Mouse (Mus musculus) liver, embryonic 14.5 days (tissue): ENCODE results near the gene Fam160b1. TPM values are rescaled to one million over a fixed set of nuclear protein-coding genes. Genes with fewer than 3 reads are reported as not detected.

ENCODE experiments used
- ATAC-seq: fragments of 200-750 bp; cut with Nextera tagmentation; 2 replicates; pipeline ENCODE4 v1.8.0; 2017; ENCODE audit warnings: moderate number of reproducible peaks, mild to moderate bottlenecking, moderate library complexity; ENCODE audit not compliant: insufficient read depth
- DNase-seq, 3 experiments: peaks; one replicate each; pipeline ENCODE4 v3.0.0-alpha.2; 2012 to 2013; ENCODE audit warnings: low read depth in 3 of 3, low spot score in 3 of 3
- H3K27ac ChIP-seq: fragments of 300-500 bp; sonication (generic); 2 replicates; pipeline ENCODE4 v1.5.1; 2014; ENCODE audit warnings: moderate library complexity, mild to moderate bottlenecking, control low read depth, inconsistent platforms
- H3K27me3 ChIP-seq: fragments of 300-500 bp; sonication (generic); 2 replicates; pipeline ENCODE4 v1.6.1; 2014; ENCODE audit warnings: mild to moderate bottlenecking, low read length, moderate library complexity; ENCODE audit not compliant: control insufficient read depth, insufficient read depth
- H3K36me3 ChIP-seq: fragments of 300-500 bp; sonication (generic); replicated peaks from 2 replicates; pipeline ENCODE4 v1.6.1; 2014; ENCODE audit warnings: low read depth; ENCODE audit not compliant: control insufficient read depth, insufficient read depth
- H3K4me1 ChIP-seq, 2 experiments: fragments of 200-500 bp in 1 of 2; fragments of 300-500 bp in 1 of 2; sonication (generic) in 1 of 2; replicated peaks; 2 replicates each; pipeline ENCODE4 v1.6.1; 2012 to 2014; ENCODE audit warnings: antibody characterized with exemption in 1 of 2, inconsistent platforms in 1 of 2, low read length in 1 of 2; ENCODE audit not compliant: control insufficient read depth in 2 of 2, insufficient read depth in 2 of 2
- H3K4me2 ChIP-seq: fragments of 300-500 bp; sonication (generic); 2 replicates; pipeline ENCODE4 v1.6.1; 2014; ENCODE audit warnings: low read depth, mild to moderate bottlenecking, control low read depth, moderate library complexity
- H3K4me3 ChIP-seq, 2 experiments: fragments of 200-500 bp in 1 of 2; fragments of 300-500 bp in 1 of 2; sonication (generic) in 1 of 2; 2 replicates each; pipeline ENCODE4 v1.5.1; 2012 to 2014; ENCODE audit warnings: low read depth in 2 of 2, low read length in 2 of 2, mild to moderate bottlenecking in 2 of 2, control low read depth in 1 of 2, inconsistent platforms in 1 of 2, moderate library complexity in 1 of 2; ENCODE audit not compliant: insufficient read depth in 1 of 2
- H3K9ac ChIP-seq: fragments of 300-500 bp; sonication (generic); replicated peaks from 2 replicates; pipeline ENCODE4 v1.6.1; 2014; ENCODE audit warnings: mild to moderate bottlenecking, control low read depth, moderate library complexity
- H3K9me3 ChIP-seq: fragments of 300-500 bp; sonication (generic); 2 replicates; pipeline ENCODE4 v1.6.1; 2016; ENCODE audit warnings: low read length, mixed read lengths; ENCODE audit not compliant: control insufficient read depth
- CTCF ChIP-seq: IDR thresholded peaks from 2 replicates; pipeline ENCODE4 v1.5.1; 2016; ENCODE audit warnings: antibody characterized with exemption, low read depth, control low read depth
- EP300 ChIP-seq: IDR thresholded peaks from 2 replicates; pipeline ENCODE4 v1.6.1; 2016; ENCODE audit warnings: antibody characterized with exemption, low read depth
- WGBS: fragments of 180-500 bp; shearing (Covaris S2); extraction: QIAGEN DNeasy Blood & Tissue Kit; methylation state at CpG from one replicate; pipeline ENCODE4 v1.1.7; 2014; ENCODE audit not compliant: insufficient replicate concordance; 5-methylcytosine and 5-hydroxymethylcytosine counted together
- polyA plus RNA-seq, 2 experiments: library from polyadenylated mRNA; depleted of rRNA in 1 of 2; stranded (reverse) in 1 of 2; unstranded in 1 of 2; fragments of >200 nt; fragmentation: Nextera tagmentation in 1 of 2; extraction: Ambion mirVana in 1 of 2; gene quantifications; 2 replicates each; pipeline versions ENCODE4 v1.2.1 to v1.2.3; 2012 to 2014

Gene Fam160b1
- polyA plus RNA-seq, 2 experiments, result 5.1 to 5.4 TPM

- no peaks in the 10 kb centered on the region for H3K4me1 ChIP-seq
- TF ChIP-seq EP300, result no peak
- no peak for TF ChIP-seq CTCF
- H3K9me3 ChIP-seq, result no peaks in the 10 kb centered on the region
- no peak overlapping the region for H3K9ac ChIP-seq
- DNase-seq (no peak), ATAC-seq (no peak)
- no peaks in the 10 kb centered on the region for H3K27me3 ChIP-seq
- H3K36me3 ChIP-seq, result no peaks in the 10 kb centered on the region
- no peak overlapping the region for H3K4me3 ChIP-seq
- no peak overlapping the region for H3K4me2 ChIP-seq
- H3K27ac ChIP-seq, result no peak overlapping the region
- 59% methylated on average over 11 of the region's 11 CpGs for WGBS
Observed at GRCm38 (mm10) chr19:57330309-57330708, 30.2 kb upstream of the Fam160b1 start.

GRCm38 (mm10) chr19:57331237-57331636 lies 29.2 kb upstream of the Fam160b1 start:
- no peak overlapping the region for H3K9ac ChIP-seq
- H3K4me2 ChIP-seq, result no peak overlapping the region
- H3K9me3 ChIP-seq, result no peaks in the 10 kb centered on the region
- ATAC-seq (no peak), DNase-seq (no peak)
- 64% methylated on average over 6 of the region's 6 CpGs for WGBS
- no peaks in the 10 kb centered on the region for H3K4me1 ChIP-seq
- H3K4me3 ChIP-seq, result no peak overlapping the region
- TF ChIP-seq EP300 (no peak), CTCF (no peak)
- H3K36me3 ChIP-seq, result no peaks in the 10 kb centered on the region
- H3K27me3 ChIP-seq, result no peaks in the 10 kb centered on the region
- H3K27ac ChIP-seq, result no peak overlapping the region

DNA sequence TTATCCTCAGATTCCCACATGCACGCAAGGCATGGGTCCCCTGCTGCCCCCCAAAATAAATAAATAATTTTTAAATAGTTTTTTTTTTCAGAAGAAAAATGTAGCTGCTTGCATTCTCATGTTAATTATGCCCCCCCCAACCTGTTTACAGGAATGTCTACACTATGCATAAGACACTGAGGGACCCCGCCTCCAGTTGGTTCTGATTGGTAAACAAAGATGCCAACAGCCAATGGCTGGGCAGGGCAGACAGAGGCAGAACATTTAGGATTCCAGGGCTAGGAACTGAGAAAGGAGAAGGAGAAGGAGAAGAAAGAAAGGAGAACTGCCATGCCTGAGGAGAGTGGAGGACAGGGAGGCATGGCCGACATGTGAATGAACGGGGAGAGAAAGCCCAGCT lies 27.1 kb upstream of the Fam160b1 start:
- ATAC-seq (no peak), DNase-seq (no peak)
- 66% methylated on average over 4 of the region's 4 CpGs for WGBS
- TF ChIP-seq CTCF (no peak), EP300 (no peak)
- Histone ChIP-seq H3K9ac (no peak overlapping the region), H3K36me3 (no peaks in the 10 kb centered on the region), H3K9me3 (no peaks in the 10 kb centered on the region), H3K4me1 (no peaks in the 10 kb centered on the region), H3K4me3 (no peak overlapping the region), H3K4me2 (no peak overlapping the region), H3K27me3 (no peaks in the 10 kb centered on the region), H3K27ac (no peak overlapping the region)

GRCm38 (mm10) chr19:57335135-57335534 lies 25.3 kb upstream of the Fam160b1 start:
- no peak overlapping the region for H3K27ac ChIP-seq
- no peaks in the 10 kb centered on the region for H3K4me1 ChIP-seq
- no peaks in the 10 kb centered on the region for H3K36me3 ChIP-seq
- no peak overlapping the region for H3K4me3 ChIP-seq
- no peak overlapping the region for H3K4me2 ChIP-seq
- H3K27me3 ChIP-seq, result no peaks in the 10 kb centered on the region
- TF ChIP-seq CTCF (no peak), EP300 (no peak)
- WGBS, result 68% methylated on average over 8 of the region's 8 CpGs
- ATAC-seq (no peak), DNase-seq (no peak)
- no peak overlapping the region for H3K9ac ChIP-seq
- H3K9me3 ChIP-seq, result no peaks in the 10 kb centered on the region

GRCm38 (mm10) chr19:57339281-57339864 lies 21.1 kb upstream of the Fam160b1 start:
- Histone ChIP-seq H3K4me2 (no peak overlapping the region), H3K4me1 (peaks cover 0 to 2% of the 10 kb centered on the region in 2 experiments; a peak in 1 of 4 replicates), H3K9me3 (no peaks in the 10 kb centered on the region), H3K27me3 (no peaks in the 10 kb centered on the region), H3K36me3 (no peaks in the 10 kb centered on the region), H3K27ac (no peak overlapping the region), H3K4me3 (no peak overlapping the region), H3K9ac (no peak overlapping the region)
- no peak for TF ChIP-seq EP300
- no peak for TF ChIP-seq CTCF
- 62% methylated on average over 13 of the region's 13 CpGs for WGBS
- ATAC-seq (no peak), DNase-seq (no peak)
